8 mouse cellular contexts compared by ENCODE assay signal in genomic region chr2:93956331-93956801, GRCm38 (mm10). TPM values are rescaled to one million over a fixed set of nuclear protein-coding genes. Genes with fewer than 3 reads are reported as not detected.
DNase-seq lines count a peak whose midpoint lies in the region; ATAC-seq lines count a peak whose summit lies in the region.

No protein-coding gene starts in this region.

- WGBS in lung, embryonic 16.5 days = 1% methylated on average over 44 of the region's 44 CpGs

- H3K9ac ChIP-seq in lung, embryonic 16.5 days (ENCODE audit: low read length) = peak overlapping the region; percentile 80

- peaks cover 14% of the 10 kb centered on the region for H3K27me3 ChIP-seq in lung, embryonic 16.5 days (ENCODE audit: control insufficient read depth, insufficient read depth, low read depth, low read length)

- peak; percentile 64 for DNase-seq in R1 (ENCODE audit: low read depth, low spot score)
- peak; percentile 68 for DNase-seq in cerebellum, adult 8-10 months
- peak; percentile 38 for DNase-seq in layer of hippocampus, adult 9-11 months
- DNase-seq in ovary, postnatal 36 days (ENCODE audit: low spot score) = peak; percentile 68

- peak overlapping the region; percentile 80 for H3K27ac ChIP-seq in lung, embryonic 16.5 days (ENCODE audit: low read length)

- H3K4me2 ChIP-seq in lung, embryonic 16.5 days (ENCODE audit: low read depth, low read length) = peak overlapping the region; percentile 82

- ATAC-seq in frontal cortex, adult (ENCODE audit: low TSS enrichment) = peak; percentile 56
- ATAC-seq in hematopoietic stem cell, adult 5-6 weeks (replicated peaks in 1 of 2; ENCODE audit: insufficient read depth in 1 of 2, low FRiP score in 2 of 2, low TSS enrichment in 1 of 2, low read depth in 1 of 2, poor library complexity in 2 of 2, severe bottlenecking in 2 of 2) = peak; percentile 37 to 50; a peak in 3 of 4 replicates
- peak; percentile 51 for ATAC-seq in lung, embryonic 16.5 days (ENCODE audit: low read depth)
- no peak for ATAC-seq in monocyte, adult 5-6 weeks (replicated peaks; ENCODE audit: insufficient number of reproducible peaks, low FRiP score, low TSS enrichment, poor library complexity, severe bottlenecking)

- peaks cover 6% of the 10 kb centered on the region; the same call in 1 of the 2 replicates for H3K4me1 ChIP-seq in lung, embryonic 16.5 days (replicated peaks; ENCODE audit: control insufficient read depth, insufficient read depth, low read length)

- H3K4me3 ChIP-seq in lung, embryonic 16.5 days (ENCODE audit: low read length) = peak overlapping the region; percentile 69

- H3K36me3 ChIP-seq in lung, embryonic 16.5 days (ENCODE audit: control insufficient read depth, insufficient read depth, low read length) = no peaks in the 10 kb centered on the region

- no peaks in the 10 kb centered on the region for H3K9me3 ChIP-seq in lung, embryonic 16.5 days (ENCODE audit: control insufficient read depth, low read length)

RNA-seq across cellular contexts. Expression of gene Gm13889, which starts 0.6 kb away (rescaled TPM):
- total RNA-seq in hematopoietic stem cell, adult 5-6 weeks (2017) = not detected in 2 replicates
- 23.4 and 26.8 TPM in 2 replicates for polyA plus RNA-seq in lung, embryonic 16.5 days (2015; fragmentation: Nextera tagmentation; extraction: Ambion mirVana)
- total RNA-seq in monocyte, adult 5-6 weeks (2017) = not detected in 3 replicates

RNA-seq across cellular contexts. Expression of gene Gm27027, which starts 39.8 kb away (rescaled TPM):
- not detected in 2 replicates for total RNA-seq in hematopoietic stem cell, adult 5-6 weeks (2017)
- polyA plus RNA-seq in lung, embryonic 16.5 days (2015; fragmentation: Nextera tagmentation; extraction: Ambion mirVana) = not detected in 2 replicates
- not detected in 3 replicates for total RNA-seq in monocyte, adult 5-6 weeks (2017)

RNA-seq across cellular contexts. Expression of gene Alkbh3, which starts 54.2 kb away (rescaled TPM):
- 29.3 and 39.2 TPM in 2 replicates for total RNA-seq in hematopoietic stem cell, adult 5-6 weeks (2017)
- polyA plus RNA-seq in lung, embryonic 16.5 days (2015; fragmentation: Nextera tagmentation; extraction: Ambion mirVana) = 63.0 and 70.0 TPM in 2 replicates
- total RNA-seq in monocyte, adult 5-6 weeks (2017) = 31.3 to 51.4 TPM (median 31.8 TPM) in 3 replicates
